Mouse (Mus musculus) kidney, postnatal 0 days (tissue): Measurements from ENCODE around the gene Dip2c. TPM values are rescaled to one million over a fixed set of nuclear protein-coding genes. Genes with fewer than 3 reads are reported as not detected.

ENCODE experiments used
- ATAC-seq: fragments of 200-750 bp; cut with Nextera tagmentation; replicated peaks from 2 replicates; pipeline ENCODE4 v1.8.0; 2017; ENCODE audit warnings: low read depth, moderate number of reproducible peaks, moderate TSS enrichment, moderate library complexity; ENCODE audit not compliant: low FRiP score
- DNase-seq: peaks from one replicate; pipeline ENCODE4 v3.0.0-alpha.2; 2016; ENCODE audit warnings: low spot score
- H3K27ac ChIP-seq: fragments of 300-500 bp; sonication (generic); 2 replicates; pipeline ENCODE4 v1.5.1; 2014; ENCODE audit warnings: mild to moderate bottlenecking
- H3K27me3 ChIP-seq: fragments of 300-500 bp; sonication (generic); 2 replicates; pipeline ENCODE4 v1.6.1; 2014; ENCODE audit warnings: low read length, mixed read lengths; ENCODE audit not compliant: insufficient read depth
- H3K36me3 ChIP-seq: fragments of 300-500 bp; sonication (generic); 2 replicates; pipeline ENCODE4 v1.6.1; 2014; ENCODE audit warnings: low read length, mixed read lengths; ENCODE audit not compliant: insufficient read depth
- H3K4me1 ChIP-seq: fragments of 300-500 bp; sonication (generic); replicated peaks from 2 replicates; pipeline ENCODE4 v1.6.1; 2014; ENCODE audit warnings: antibody characterized with exemption, low read length, mixed read lengths; ENCODE audit not compliant: insufficient read depth
- H3K4me2 ChIP-seq: fragments of 300-500 bp; sonication (generic); 2 replicates; pipeline ENCODE4 v1.6.1; 2014; ENCODE audit warnings: mild to moderate bottlenecking, low read length, moderate library complexity, mixed read lengths
- H3K4me3 ChIP-seq: fragments of 300-500 bp; sonication (generic); replicated peaks from 2 replicates; pipeline ENCODE4 v1.5.1; 2014; ENCODE audit warnings: low read depth, low read length
- H3K9ac ChIP-seq: fragments of 300-500 bp; sonication (generic); 2 replicates; pipeline ENCODE4 v1.6.1; 2014; ENCODE audit warnings: low read depth, low read length
- H3K9me3 ChIP-seq: fragments of 300-500 bp; sonication (generic); replicated peaks from 2 replicates; pipeline ENCODE4 v1.6.1; 2016; ENCODE audit warnings: low read length, inconsistent platforms, mixed read lengths
- CTCF ChIP-seq: IDR thresholded peaks from 2 replicates; pipeline ENCODE4 v1.5.1; 2016; ENCODE audit warnings: antibody characterized with exemption, low read depth, mild to moderate bottlenecking, moderate library complexity
- WGBS: fragments of 180-500 bp; shearing (Covaris S2); extraction: QIAGEN DNeasy Blood & Tissue Kit; methylation state at CpG from one replicate; pipeline ENCODE4 v1.1.7; 2014; 5-methylcytosine and 5-hydroxymethylcytosine counted together
- polyA plus RNA-seq: library from polyadenylated mRNA; unstranded; fragments of >200 nt; fragmentation: Nextera tagmentation; extraction: Ambion mirVana; gene quantifications from 2 replicates; pipeline ENCODE4 v1.2.1, GENCODE M21; 2015

The Dip2c gene
- polyA plus RNA-seq, 1 experiment from 2014 or later = 3.8 TPM

DNA sequence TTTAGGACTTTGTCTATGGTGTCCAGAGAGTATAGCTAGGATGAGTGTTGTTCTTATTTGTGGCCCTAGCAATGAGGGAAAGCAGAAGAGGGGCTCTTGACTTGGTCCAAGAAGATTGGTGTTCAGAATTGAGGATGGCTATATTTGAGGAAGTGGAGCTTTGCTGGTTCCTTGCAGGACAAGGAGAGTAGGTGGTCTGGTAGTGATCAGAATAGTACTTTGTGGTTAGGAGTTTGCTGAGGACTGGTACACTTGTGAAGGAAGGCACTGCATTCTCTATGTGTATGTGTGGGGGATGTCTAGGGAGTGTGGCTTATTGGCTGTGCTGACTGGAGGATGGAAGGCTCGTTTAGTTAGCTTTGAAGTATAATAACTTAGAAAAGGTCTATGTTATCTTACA, 95.1 kb downstream of the Dip2c start:
- 38% methylated on average over 1 of the region's 1 CpGs for WGBS
- H3K4me3 ChIP-seq = no peak overlapping the region
- no peaks in the 10 kb centered on the region for H3K9me3 ChIP-seq
- H3K9ac ChIP-seq = no peak overlapping the region
- no peaks in the 10 kb centered on the region for H3K4me1 ChIP-seq
- no peak overlapping the region for H3K27ac ChIP-seq
- no peak for ATAC-seq
- no peak overlapping the region for H3K4me2 ChIP-seq
- no peaks in the 10 kb centered on the region for H3K27me3 ChIP-seq
- H3K36me3 ChIP-seq = no peaks in the 10 kb centered on the region
- TF ChIP-seq CTCF = no peak
- no peak for DNase-seq

DNA sequence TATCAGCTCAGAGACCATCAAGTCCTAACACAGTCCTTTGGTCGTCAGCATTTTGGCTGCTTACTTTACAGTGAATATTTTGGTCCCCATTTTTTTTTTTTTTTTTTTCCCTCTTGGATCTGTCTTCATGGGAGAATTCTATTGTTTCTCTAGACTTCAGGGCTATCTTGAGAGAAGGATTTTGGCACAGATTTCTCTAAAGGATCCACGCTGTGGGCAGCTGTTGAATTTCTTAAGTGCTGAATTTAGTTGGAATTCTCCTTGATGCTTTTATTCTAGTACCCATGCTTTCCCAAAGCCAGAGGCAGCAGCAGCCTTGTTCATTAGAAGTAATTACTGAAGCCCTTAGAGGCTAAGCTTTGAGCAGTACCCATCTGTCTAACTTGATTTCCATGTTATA, 100.8 kb downstream of the Dip2c start:
- Histone ChIP-seq H3K9ac (no peak overlapping the region), H3K36me3 (no peaks in the 10 kb centered on the region), H3K4me1 (no peaks in the 10 kb centered on the region), H3K4me3 (no peak overlapping the region), H3K27ac (no peak overlapping the region), H3K27me3 (no peaks in the 10 kb centered on the region), H3K9me3 (no peaks in the 10 kb centered on the region), H3K4me2 (no peak overlapping the region)
- 62% methylated on average over 2 of the region's 2 CpGs for WGBS
- ATAC-seq = no peak
- no peak for TF ChIP-seq CTCF
- DNase-seq = no peak

DNA sequence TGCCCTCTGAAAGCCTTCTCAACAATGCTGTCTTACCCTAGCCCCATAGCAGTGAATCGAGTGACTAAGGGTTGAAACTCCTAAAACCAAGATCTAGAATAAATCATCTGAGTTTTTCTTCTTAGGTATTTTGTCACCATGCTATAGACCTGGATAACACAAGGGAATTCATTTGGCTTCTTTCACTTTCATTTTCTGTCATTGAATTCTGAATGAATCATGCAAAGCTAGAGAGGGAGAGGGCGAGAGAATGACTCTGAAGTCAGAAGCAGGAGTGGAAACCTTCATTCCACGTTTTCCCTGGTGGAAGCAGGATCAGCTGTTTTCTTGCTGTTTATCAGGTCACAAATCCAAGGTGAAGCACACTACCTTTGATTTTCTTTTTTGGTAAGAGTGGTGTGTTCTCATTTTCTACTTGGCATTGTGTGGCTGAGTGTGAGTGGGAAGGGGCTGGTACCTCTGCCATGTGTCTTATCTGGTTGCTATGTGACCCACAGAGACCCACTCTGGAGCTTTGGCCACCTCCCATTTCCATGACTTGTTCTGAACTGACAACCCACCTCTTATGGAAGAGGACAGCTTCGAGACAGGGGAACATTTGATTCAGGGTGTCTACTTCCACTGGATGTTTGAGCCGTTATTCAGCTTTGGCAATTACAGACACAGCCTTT, 104.5 kb downstream of the Dip2c start:
- ATAC-seq (no peak), DNase-seq (no peak)
- no peak for TF ChIP-seq CTCF
- no peak overlapping the region for H3K4me2 ChIP-seq
- no peak overlapping the region for H3K4me3 ChIP-seq
- H3K27me3 ChIP-seq = no peaks in the 10 kb centered on the region
- H3K36me3 ChIP-seq = no peaks in the 10 kb centered on the region
- no peak overlapping the region for H3K9ac ChIP-seq
- 72% methylated on average over 5 of the region's 5 CpGs for WGBS
- H3K9me3 ChIP-seq = no peaks in the 10 kb centered on the region
- H3K4me1 ChIP-seq = no peaks in the 10 kb centered on the region
- no peak overlapping the region for H3K27ac ChIP-seq

DNA sequence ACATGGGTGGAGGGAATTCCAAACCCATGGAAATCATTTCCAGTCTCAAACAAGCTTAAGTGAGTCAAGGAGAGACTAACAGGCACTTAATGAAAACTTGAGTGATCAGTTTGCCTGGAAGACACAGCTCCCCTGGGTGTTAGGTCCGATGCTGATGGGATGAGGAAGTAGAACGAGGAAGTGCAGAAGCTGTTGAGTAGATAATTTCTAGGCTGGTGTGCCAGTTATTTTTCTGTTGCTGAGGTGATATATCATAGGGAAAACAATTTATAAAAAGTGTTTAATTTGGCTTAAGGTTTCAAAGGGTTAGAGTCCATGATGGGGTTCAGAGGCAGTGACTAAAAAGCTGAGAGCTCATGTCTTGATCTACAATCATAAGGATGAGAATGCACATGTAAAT, 111.7 kb downstream of the Dip2c start:
- H3K4me1 ChIP-seq = 0 out of 2 replicates have a peak, but pooled peaks cover 3% of the 10 kb centered on the region
- no peak for ATAC-seq
- no peaks in the 10 kb centered on the region for H3K36me3 ChIP-seq
- H3K27me3 ChIP-seq = no peaks in the 10 kb centered on the region
- no peak overlapping the region for H3K4me2 ChIP-seq
- no peak overlapping the region for H3K4me3 ChIP-seq
- no peak for DNase-seq
- TF ChIP-seq CTCF = no peak
- H3K9me3 ChIP-seq = no peaks in the 10 kb centered on the region; the same call in 1 of the 2 replicates
- no peak overlapping the region for H3K27ac ChIP-seq
- WGBS = 88% methylated on average over 2 of the region's 2 CpGs
- H3K9ac ChIP-seq = no peak overlapping the region

DNA sequence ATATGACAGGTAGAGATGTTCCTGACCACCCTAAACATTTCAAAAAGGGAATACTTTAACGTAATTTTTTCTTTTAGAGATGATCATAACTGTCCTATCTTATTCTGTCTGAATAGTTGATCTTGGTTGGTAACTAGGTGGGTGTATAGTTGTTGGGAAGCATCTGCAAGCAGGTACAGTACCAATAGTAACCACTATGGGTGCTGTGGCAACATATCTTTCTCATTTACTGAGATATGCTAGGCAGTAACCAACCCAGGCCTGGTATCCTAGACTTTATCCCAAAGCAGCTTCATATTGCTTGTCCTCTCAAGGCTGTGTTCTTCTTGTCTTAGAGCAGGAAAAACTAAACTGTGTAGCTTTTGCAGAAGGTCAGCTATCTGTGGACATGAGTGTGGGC, 113.0 kb downstream of the Dip2c start:
- DNase-seq (no peak), ATAC-seq (no peak)
- Histone ChIP-seq H3K4me3 (no peak overlapping the region), H3K36me3 (no peaks in the 10 kb centered on the region), H3K27ac (no peak overlapping the region), H3K4me2 (no peak overlapping the region), H3K27me3 (no peaks in the 10 kb centered on the region), H3K9me3 (no peaks in the 10 kb centered on the region; the same call in 1 of the 2 replicates), H3K4me1 (0 out of 2 replicates have a peak, but pooled peaks cover 3% of the 10 kb centered on the region), H3K9ac (no peak overlapping the region)
- TF ChIP-seq CTCF = peak; percentile 36; the same call in 1 of the 2 replicates
- WGBS = 95% methylated on average over 1 of the region's 1 CpGs

DNA sequence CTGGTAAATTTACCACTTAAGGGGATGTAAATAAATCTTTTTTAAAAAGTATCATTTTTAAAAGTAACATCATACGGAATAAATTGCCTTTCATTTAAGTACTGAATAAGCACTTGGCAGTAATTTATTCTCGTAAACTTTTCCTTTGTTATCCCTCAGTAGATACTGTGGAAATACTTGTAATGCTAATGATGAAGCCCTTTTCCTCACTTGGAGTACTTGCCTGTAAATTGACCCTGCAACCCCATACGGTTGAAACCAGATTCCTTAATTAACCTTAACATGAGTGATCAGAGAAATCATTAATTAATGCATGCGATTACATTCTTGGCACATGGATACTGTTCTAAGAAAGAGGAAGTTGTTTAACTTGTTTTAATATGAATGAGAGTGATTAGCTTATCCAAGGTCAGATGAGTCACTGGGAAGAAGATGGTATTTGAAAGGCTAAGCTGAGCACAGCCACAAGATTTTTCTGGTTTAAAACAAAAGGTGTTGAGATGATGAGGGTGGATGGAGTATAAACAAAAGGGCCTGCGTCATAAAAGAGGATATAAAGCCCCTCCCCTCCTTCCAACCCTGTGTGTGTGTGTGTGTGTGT, 114.0 kb downstream of the Dip2c start:
- WGBS = 42% methylated on average over 5 of the region's 5 CpGs
- no peak overlapping the region for H3K4me3 ChIP-seq

More for the DNA sequence above, 114.0 kb downstream of the Dip2c start:
- ATAC-seq (no peak), DNase-seq (peak; percentile 33)
- Histone ChIP-seq H3K9ac (no peak overlapping the region), H3K4me2 (no peak overlapping the region), H3K27ac (no peak overlapping the region), H3K9me3 (no peaks in the 10 kb centered on the region; the same call in 1 of the 2 replicates), H3K27me3 (no peaks in the 10 kb centered on the region), H3K4me1 (0 out of 2 replicates have a peak, but pooled peaks cover 3% of the 10 kb centered on the region), H3K36me3 (no peaks in the 10 kb centered on the region)
- TF ChIP-seq CTCF = no peak
